Mouse (Mus musculus) erythroblast, embryonic 14.5 days (primary cell): ENCODE results near the gene Fbxl18. TPM values are rescaled to one million over a fixed set of nuclear protein-coding genes. Genes with fewer than 3 reads are reported as not detected.

ENCODE experiments used
- H3K27me3 ChIP-seq: 2 replicates; pipeline ENCODE4 v1.6.1; 2012; ENCODE audit warnings: inconsistent platforms; ENCODE audit not compliant: control insufficient read depth
- H3K36me3 ChIP-seq: 2 replicates; pipeline ENCODE4 v1.6.1; 2012; ENCODE audit warnings: mild to moderate bottlenecking, inconsistent platforms; ENCODE audit not compliant: control insufficient read depth
- H3K4me1 ChIP-seq: 2 replicates; pipeline ENCODE4 v1.6.1; 2012; ENCODE audit warnings: inconsistent platforms; ENCODE audit not compliant: control insufficient read depth
- H3K4me3 ChIP-seq: replicated peaks from 2 replicates; pipeline ENCODE3; 2012; ENCODE audit warnings: moderate library complexity, mild to moderate bottlenecking, inconsistent platforms
- H3K9me3 ChIP-seq: 2 replicates; pipeline ENCODE4 v1.6.1; 2012; ENCODE audit warnings: low read length, inconsistent platforms, mixed read lengths; ENCODE audit not compliant: control insufficient read depth
- GATA1 ChIP-seq: IDR thresholded peaks from 2 replicates; pipeline ENCODE4 v1.6.1; 2012; ENCODE audit warnings: low read length, inconsistent platforms, mixed read lengths
- TAL1 ChIP-seq: IDR thresholded peaks from 3 replicates; pipeline ENCODE4 v1.6.1; 2012; ENCODE audit warnings: low read length, inconsistent platforms, mixed read lengths
- polyA plus RNA-seq: library from polyadenylated mRNA; stranded (reverse); fragments of >175 nt; gene quantifications from 2 replicates; pipeline ENCODE4 v1.2.3, GENCODE M21; 2012

Gene Fbxl18
- polyA plus RNA-seq, 1 experiment = 0.34 TPM

- H3K27me3 ChIP-seq = peaks cover 100% of the 10 kb centered on the region
- peaks cover 32% of the 10 kb centered on the region; the same call in 1 of the 2 replicates for H3K9me3 ChIP-seq
- TF ChIP-seq GATA1 = no peak
- TF ChIP-seq TAL1 = no peak
- peaks cover 23% of the 10 kb centered on the region for H3K4me1 ChIP-seq
- peak overlapping the region; percentile 46 for H3K4me3 ChIP-seq
- no peaks in the 10 kb centered on the region for H3K36me3 ChIP-seq
Measured at GRCm38 (mm10) chr5:142818435-142819360, 76.5 kb downstream of the Fbxl18 start.

- H3K4me1 ChIP-seq = peaks cover 19% of the 10 kb centered on the region
Measured at GRCm38 (mm10) chr5:142817524-142818434, 77.4 kb downstream of the Fbxl18 start, which contains the start of gene Tnrc18. Tnrc18 (minus strand) TSS chr5:142817662.

More at GRCm38 (mm10) chr5:142817524-142818434, 77.4 kb downstream of the Fbxl18 start, which contains the start of gene Tnrc18:
- H3K9me3 ChIP-seq = peaks cover 31% of the 10 kb centered on the region; the same call in 1 of the 2 replicates
- peaks cover 100% of the 10 kb centered on the region for H3K27me3 ChIP-seq
- no peak for TF ChIP-seq TAL1
- TF ChIP-seq GATA1 = no peak
- no peaks in the 10 kb centered on the region for H3K36me3 ChIP-seq
- peak within 1 kb of the TSS; percentile 59 for H3K4me3 ChIP-seq

Other genes with a start within 250 kb of the Fbxl18 start
- not detected in 2 replicates for gene Slc29a4, start 202.9 kb downstream of the Fbxl18 start, polyA plus RNA-seq
- gene Tnrc18, start 77.8 kb downstream of the Fbxl18 start, polyA plus RNA-seq = 0.97 and 1.5 TPM in 2 replicates
- 326 and 442 TPM in 2 replicates for gene Actb, start 11.3 kb upstream of the Fbxl18 start, polyA plus RNA-seq
- gene Fscn1, start 64.9 kb upstream of the Fbxl18 start, polyA plus RNA-seq = 0.36 and 0.46 TPM in 2 replicates
- gene Rnf216, start 217.6 kb upstream of the Fbxl18 start, polyA plus RNA-seq = 2.4 and 2.9 TPM in 2 replicates